12 mouse cellular contexts compared by ENCODE assay signal in the genomic region with DNA sequence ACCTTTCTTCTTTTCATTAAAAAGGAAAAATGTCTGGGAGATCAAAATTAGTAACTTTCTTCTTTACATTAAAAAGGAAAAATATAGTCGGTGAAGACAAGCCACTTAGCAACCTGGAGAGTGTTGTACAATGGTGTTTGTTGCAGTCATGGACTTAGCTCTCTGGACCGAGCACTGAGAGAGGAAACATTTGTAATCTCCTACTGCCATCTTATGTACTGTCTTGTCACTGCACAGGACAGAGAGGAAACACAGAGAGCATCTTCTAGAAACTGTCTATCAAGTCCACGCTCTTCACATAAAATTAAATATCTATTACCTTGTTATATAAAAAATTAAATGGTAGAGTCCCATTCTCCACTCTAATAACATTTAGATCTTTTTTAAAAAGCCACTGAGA. TPM values are rescaled to one million over a fixed set of nuclear protein-coding genes. Genes with fewer than 3 reads are reported as not detected.
DNase-seq lines count a peak whose midpoint lies in the region; ATAC-seq and TF ChIP-seq lines count a peak whose summit lies in the region.
"Had no signal": no experiment of that assay in that cellular context is flagged by ENCODE, and none has a peak within 500 bp of the region (broad histone marks: within the 10 kb centered on the region; RNA-seq: fewer than 3 reads in every experiment).

No protein-coding gene starts in this region.

- TF ChIP-seq CTCF in midbrain, postnatal 0 days (IDR thresholded peaks at IDR 0.05), result peak; percentile 83

- H3K9ac ChIP-seq in forebrain, embryonic 12.5 days, result no peak overlapping the region
- no peak overlapping the region for H3K9ac ChIP-seq in forebrain, embryonic 11.5 days (ENCODE audit: low read length)
- no peak overlapping the region for H3K9ac ChIP-seq in midbrain, postnatal 0 days (replicated peaks; ENCODE audit: low read length, poor library complexity, severe bottlenecking)
- no peak overlapping the region for H3K9ac ChIP-seq in heart, embryonic 12.5 days

- no peaks in the 10 kb centered on the region for H3K36me3 ChIP-seq in forebrain, embryonic 12.5 days (replicated peaks)
- no peaks in the 10 kb centered on the region for H3K36me3 ChIP-seq in forebrain, embryonic 11.5 days (ENCODE audit: control insufficient read depth, insufficient read depth, low read length)
- no peaks in the 10 kb centered on the region for H3K36me3 ChIP-seq in midbrain, postnatal 0 days (ENCODE audit: insufficient read depth, low read length)
- no peaks in the 10 kb centered on the region for H3K36me3 ChIP-seq in heart, embryonic 12.5 days

- H3K27me3 ChIP-seq in forebrain, embryonic 12.5 days, result no peaks in the 10 kb centered on the region
- no peaks in the 10 kb centered on the region for H3K27me3 ChIP-seq in forebrain, embryonic 11.5 days (ENCODE audit: control insufficient read depth, insufficient read depth, low read length)
- H3K27me3 ChIP-seq in midbrain, postnatal 0 days (ENCODE audit: insufficient read depth, low read length), result no peaks in the 10 kb centered on the region
- no peaks in the 10 kb centered on the region for H3K27me3 ChIP-seq in heart, embryonic 12.5 days (replicated peaks)

- DNase-seq in forebrain, embryonic 11.5 days (ENCODE audit: low spot score), result no peak
- DNase-seq in left cerebral cortex, postnatal 25 days (ENCODE audit: low spot score in 2 of 2), result peak; percentile 21 to 40
- no peak for DNase-seq in left cerebral cortex, postnatal 4 days
- DNase-seq in adipocyte (ENCODE audit: low spot score), result peak; percentile 42
- peak; percentile 77 for DNase-seq in midbrain, postnatal 0 days (ENCODE audit: low spot score)
- DNase-seq in right cerebral cortex, postnatal 10 days (ENCODE audit: low spot score in 2 of 2), result no peak
- DNase-seq: heart, adult 11 months; kidney, postnatal 10 days; right cerebral cortex, adult 18-20 months; thymus, postnatal 14 days had no signal

- 58% methylated on average over 3 of the region's 3 CpGs for WGBS in forebrain, embryonic 12.5 days
- 65% methylated on average over 3 of the region's 3 CpGs for WGBS in forebrain, embryonic 11.5 days
- 49% methylated on average over 3 of the region's 3 CpGs for WGBS in midbrain, postnatal 0 days
- WGBS in heart, embryonic 12.5 days, result 61% methylated on average over 3 of the region's 3 CpGs

- intact Hi-C loops in left cerebral cortex, postnatal 25 days (cut with DNase I), result loop anchor here (5.0 kb wide), 1 partner anchor 1182 kb away; a partner anchor contains a TSS
- intact Hi-C loops in left cerebral cortex, postnatal 4 days (cut with DNase I), result no loop called here

- H3K4me2 ChIP-seq in forebrain, embryonic 12.5 days, result no peak overlapping the region
- H3K4me2 ChIP-seq in forebrain, embryonic 11.5 days (ENCODE audit: low read depth, low read length, severe bottlenecking), result no peak overlapping the region
- H3K4me2 ChIP-seq in midbrain, postnatal 0 days (ENCODE audit: low read depth, low read length, poor library complexity, severe bottlenecking), result no peak overlapping the region
- no peak overlapping the region for H3K4me2 ChIP-seq in heart, embryonic 12.5 days

- H3K4me3 ChIP-seq in forebrain, embryonic 12.5 days (replicated peaks), result no peak overlapping the region
- H3K4me3 ChIP-seq in forebrain, embryonic 11.5 days (ENCODE audit: low read depth, low read length), result no peak overlapping the region
- H3K4me3 ChIP-seq in midbrain, postnatal 0 days (ENCODE audit: low read depth, low read length), result no peak overlapping the region
- no peak overlapping the region for H3K4me3 ChIP-seq in heart, embryonic 12.5 days

- no peaks in the 10 kb centered on the region for H3K9me3 ChIP-seq in forebrain, embryonic 12.5 days
- no peaks in the 10 kb centered on the region for H3K9me3 ChIP-seq in forebrain, embryonic 11.5 days (ENCODE audit: control insufficient read depth, low read length)
- no peaks in the 10 kb centered on the region for H3K9me3 ChIP-seq in midbrain, postnatal 0 days (ENCODE audit: low read length)
- no peaks in the 10 kb centered on the region for H3K9me3 ChIP-seq in heart, embryonic 12.5 days (replicated peaks)

- peak; percentile 69; the same call in 1 of the 2 replicates for ATAC-seq in forebrain, embryonic 12.5 days (ENCODE audit: low FRiP score)
- ATAC-seq in forebrain, embryonic 11.5 days (replicated peaks; ENCODE audit: low FRiP score), result no peak
- 0 out of 2 replicates have a peak, but pooled peaks have one; percentile 72 for ATAC-seq in midbrain, postnatal 0 days (ENCODE audit: low FRiP score)
- ATAC-seq in heart, embryonic 12.5 days (ENCODE audit: insufficient number of reproducible peaks, low FRiP score), result no peak

- no peak overlapping the region for H3K27ac ChIP-seq in forebrain, embryonic 12.5 days
- H3K27ac ChIP-seq in forebrain, embryonic 11.5 days (ENCODE audit: low read depth, low read length), result no peak overlapping the region
- H3K27ac ChIP-seq in midbrain, postnatal 0 days (ENCODE audit: low read depth, low read length), result no peak overlapping the region
- H3K27ac ChIP-seq in heart, embryonic 12.5 days (ENCODE audit: poor library complexity, severe bottlenecking), result no peak overlapping the region

- H3K4me1 ChIP-seq in forebrain, embryonic 12.5 days, result peaks cover 4% of the 10 kb centered on the region; the same call in 1 of the 2 replicates
- no peaks in the 10 kb centered on the region for H3K4me1 ChIP-seq in forebrain, embryonic 11.5 days (replicated peaks; ENCODE audit: control insufficient read depth, insufficient read depth, low read length)
- H3K4me1 ChIP-seq in midbrain, postnatal 0 days (ENCODE audit: insufficient read depth, low read length), result no peaks in the 10 kb centered on the region
- no peaks in the 10 kb centered on the region for H3K4me1 ChIP-seq in heart, embryonic 12.5 days (replicated peaks)

RNA-seq across cellular contexts. Expression of a gene that starts 14.8 kb away (rescaled TPM):
- polyA plus RNA-seq in forebrain, embryonic 12.5 days (2016; fragmentation: Nextera tagmentation; extraction: Ambion mirVana), result 35.2 and 35.9 TPM in 2 replicates
- polyA plus RNA-seq in forebrain, embryonic 11.5 days (2014; fragmentation: Nextera tagmentation; extraction: Ambion mirVana), result 35.6 and 36.4 TPM in 2 replicates
- 10 to 100 TPM; 19.0 to 20.3 TPM for total RNA-seq in left cerebral cortex, postnatal 25 days (2021)
- total RNA-seq in left cerebral cortex, postnatal 4 days (2021), result 10 to 100 TPM; 24.5 to 29.0 TPM
- total RNA-seq in midbrain, postnatal 0 days (2014; rRNA removed), result 22.0 and 27.6 TPM in 2 replicates
- polyA plus RNA-seq in midbrain, postnatal 0 days (2015; fragmentation: Nextera tagmentation; extraction: Ambion mirVana), result 46.5 and 48.2 TPM in 2 replicates
- 13.1 and 13.5 TPM in 2 replicates for polyA plus RNA-seq in heart, embryonic 12.5 days (2016; fragmentation: Nextera tagmentation; extraction: Ambion mirVana)

Comparison
In these comparisons a context has a peak if more than half of its experiments do, and no peak if none do; other contexts are left out.
1. ATAC-seq: peak in forebrain, embryonic 12.5 days (single experiment) and midbrain, postnatal 0 days (single experiment); none in forebrain, embryonic 11.5 days (single experiment) and heart, embryonic 12.5 days (single experiment).
2. DNase-seq: peak in left cerebral cortex, postnatal 25 days (2 of 2), adipocyte (single experiment) and midbrain, postnatal 0 days (single experiment); none in forebrain, embryonic 11.5 days (single experiment), left cerebral cortex, postnatal 4 days (single experiment) and right cerebral cortex, postnatal 10 days (0 of 2).